Mouse (Mus musculus) retina, embryonic 14.5 days (tissue): ENCODE results near the gene Vmn1r15.

ENCODE experiments used
- DNase-seq: peaks from one replicate; pipeline ENCODE4 v3.0.0-alpha.2; 2015; ENCODE audit warnings: low spot score

Vmn1r15 gene

DNA sequence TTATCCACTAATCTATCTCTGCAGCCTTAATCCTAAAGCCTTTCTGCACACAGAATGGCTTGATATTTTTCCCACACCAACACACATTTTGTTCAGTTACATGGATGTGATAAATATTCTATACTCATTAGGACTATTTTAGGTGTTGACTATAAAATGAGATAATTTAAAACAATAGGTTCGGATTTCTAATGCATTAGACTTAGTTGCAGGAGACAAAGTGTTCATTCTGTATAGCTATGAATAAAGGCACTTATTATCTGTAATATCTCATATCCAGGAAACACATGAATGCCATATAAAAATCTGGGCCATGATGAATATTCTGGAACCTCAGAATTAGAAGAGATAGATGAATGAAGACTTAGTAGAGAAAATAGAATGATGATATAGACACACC, at the start of gene Vmn1r15:
Gene Vmn1r15, plus strand, starts transcription at position 301 of the 400 bp plus-strand sequence.
- no peak for DNase-seq

DNA sequence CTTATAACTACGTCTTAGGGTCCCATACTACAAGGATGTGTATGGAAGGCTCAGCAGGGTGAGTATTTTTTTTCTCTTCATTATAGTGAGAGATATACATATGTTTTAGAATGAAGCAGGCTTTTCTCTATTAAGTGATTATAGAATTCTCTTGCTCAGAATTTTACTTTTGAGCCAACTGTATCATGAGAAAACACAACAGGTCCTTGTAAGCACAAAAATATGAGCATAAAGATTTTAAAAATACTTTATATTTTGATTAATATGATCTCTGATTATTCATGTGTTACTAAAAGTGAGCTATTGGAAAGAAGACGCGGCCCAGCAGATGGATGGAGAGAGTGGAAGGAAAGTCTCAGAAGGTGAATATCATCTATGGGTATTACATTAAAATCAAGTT, 26.4 kb upstream of the Vmn1r15 start, which contains the start of gene Vmn1r14:
Gene Vmn1r14, plus strand, starts transcription at position 301 of the 400 bp plus-strand sequence.
- no peak for DNase-seq

DNA sequence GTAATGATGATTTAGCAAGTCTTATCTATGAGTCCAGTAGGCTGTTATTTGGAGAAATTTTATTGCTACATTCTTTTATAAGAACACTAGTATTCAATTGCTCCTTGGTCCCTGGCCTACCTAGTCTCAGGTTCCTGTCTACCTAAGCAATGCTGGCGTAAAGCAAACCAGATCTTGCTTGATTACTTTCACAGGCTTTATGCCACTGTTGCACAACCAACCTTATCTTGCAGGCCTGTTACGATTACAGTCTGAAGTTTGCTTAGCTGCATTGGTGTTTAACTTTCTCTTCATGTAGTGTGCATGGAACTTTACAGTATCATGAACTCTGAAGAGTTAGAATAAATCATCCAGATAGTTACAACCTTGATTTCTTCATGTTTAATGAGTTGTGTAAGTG, 3.2 kb downstream of the Vmn1r15 start:
- no peak for DNase-seq

DNA sequence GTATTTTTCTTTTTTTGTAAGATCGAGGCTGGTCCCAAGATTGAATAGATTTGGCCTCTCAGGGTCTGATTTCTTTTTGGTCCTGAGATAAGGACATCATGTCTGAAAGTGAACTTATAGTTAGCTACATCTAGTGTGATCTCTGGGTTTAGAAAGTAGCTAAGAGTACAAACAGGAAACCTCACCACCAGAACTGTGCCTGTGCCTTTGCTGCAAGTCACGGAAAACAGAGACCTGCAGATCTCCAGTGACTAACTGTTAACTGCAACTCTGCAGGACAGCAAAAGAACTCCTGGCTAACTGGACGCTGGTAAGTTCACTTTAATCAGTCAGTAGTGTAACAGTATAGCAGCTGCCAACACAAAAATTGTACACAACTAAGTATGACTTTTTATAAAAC, 14.1 kb downstream of the Vmn1r15 start:
- DNase-seq = no peak

DNA sequence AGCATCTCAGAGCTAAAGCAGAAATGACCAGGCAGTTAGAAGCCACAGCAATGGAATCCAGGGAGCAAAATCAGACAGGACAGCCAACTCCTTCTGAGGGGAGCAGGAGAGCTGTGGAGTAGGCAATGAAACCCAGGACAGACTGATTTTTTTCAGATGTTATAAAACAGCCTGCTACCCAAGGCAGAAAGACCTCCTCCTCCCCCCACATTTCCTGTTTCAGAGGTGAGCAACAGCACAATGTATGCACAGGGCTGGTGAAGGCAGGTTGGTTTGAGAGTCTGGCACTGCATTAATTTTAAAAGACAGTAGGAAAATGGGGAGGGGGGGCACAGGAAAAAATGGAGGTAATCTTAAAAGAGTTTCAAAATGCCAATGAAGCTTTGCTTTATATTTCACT, 14.8 kb downstream of the Vmn1r15 start:
- no peak for DNase-seq

DNA sequence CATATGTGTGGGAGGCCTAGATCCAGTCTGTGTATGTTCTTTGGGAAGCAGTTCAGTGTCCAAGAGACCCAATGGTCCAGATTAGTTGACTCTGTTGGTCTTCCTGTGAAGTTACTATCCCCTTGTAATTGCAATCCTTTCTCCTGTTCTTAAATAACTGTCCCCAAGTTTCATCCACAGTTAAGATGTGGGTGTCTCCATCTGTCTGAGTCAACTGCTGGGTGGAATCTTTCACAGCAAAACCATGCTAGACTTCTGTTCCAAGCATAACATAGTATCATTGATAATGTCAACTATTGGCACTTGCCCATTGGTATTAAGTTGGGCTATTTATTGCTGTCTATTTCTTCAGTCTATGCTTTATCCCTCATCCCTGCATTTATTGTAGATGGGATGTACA, 21.2 kb downstream of the Vmn1r15 start:
- DNase-seq = no peak
